ENCODE assay signal across 16 mouse cellular contexts in genomic region chr7:119835371-119835770, GRCm38 (mm10).
"Had no signal": no experiment of that assay in that cellular context is flagged by ENCODE, and none has a peak within 500 bp of the region (broad histone marks: within the 10 kb centered on the region; RNA-seq: fewer than 3 reads in every experiment).

No protein-coding gene starts in this region.

- H3K4me3 ChIP-seq: kidney, embryonic 15.5 days; liver, embryonic 13.5 days; neural tube, embryonic 12.5 days; neural tube, embryonic 15.5 days had no signal

- H3K36me3 ChIP-seq: neural tube, embryonic 15.5 days had no signal

- DNase-seq: kidney, adult 11 months; kidney, adult 8-10 months; kidney, postnatal 10 days; kidney, postnatal 36 days; liver, embryonic 13.5 days; lung, adult 2 months; lung, postnatal 14 days; lung, postnatal 4 days; midbrain, embryonic 14.5 days; right cerebral cortex, adult 18-20 months; right cerebral cortex, postnatal 14 days; right cerebral cortex, postnatal 4 days; thymus, postnatal 4 days had no signal

- H3K27me3 ChIP-seq: kidney, embryonic 15.5 days; liver, embryonic 13.5 days; neural tube, embryonic 12.5 days; neural tube, embryonic 15.5 days had no signal

- H3K27ac ChIP-seq: kidney, embryonic 15.5 days; liver, embryonic 13.5 days; neural tube, embryonic 12.5 days; neural tube, embryonic 15.5 days had no signal

- H3K4me1 ChIP-seq: kidney, embryonic 15.5 days; liver, embryonic 13.5 days; neural tube, embryonic 12.5 days; neural tube, embryonic 15.5 days had no signal
